Mouse (Mus musculus) neutrophil, adult 65 days (primary cell): ENCODE measurements around the gene Ctnnbl1. TPM values are rescaled to one million over a fixed set of nuclear protein-coding genes. Genes with fewer than 3 reads are reported as not detected.

ENCODE experiments used
- total RNA-seq: library from RNA; stranded (reverse); gene quantifications from 2 replicates; pipeline ENCODE4 v1.2.4, GENCODE M21; 2023

Ctnnbl1 gene
- 16.9 and 21.6 TPM in 2 replicates for total RNA-seq

GRCm38 (mm10) chr2:157736854-157737850 lies at the start of gene Ctnnbl1:
TSS of gene Ctnnbl1 (plus strand) at chr2:157737401.

GRCm38 (mm10) chr2:157914105-157914764 lies 177.0 kb downstream of the Ctnnbl1 start, which contains the start of gene Vstm2l:
TSS of gene Vstm2l (plus strand) at chr2:157914653.

Other genes with a start within 250 kb of the Ctnnbl1 start
- 0.54 TPM in 1 of 2 replicates, not detected in the other for gene Nnat, start 177.3 kb upstream of the Ctnnbl1 start, total RNA-seq
- gene Blcap, start 166.1 kb upstream of the Ctnnbl1 start, total RNA-seq, result 90.2 and 127 TPM in 2 replicates
- gene Vstm2l, start 177.3 kb downstream of the Ctnnbl1 start, total RNA-seq, result not detected in 2 replicates